Mouse (Mus musculus): ENCODE measurements around the gene Klc1.

DNA sequence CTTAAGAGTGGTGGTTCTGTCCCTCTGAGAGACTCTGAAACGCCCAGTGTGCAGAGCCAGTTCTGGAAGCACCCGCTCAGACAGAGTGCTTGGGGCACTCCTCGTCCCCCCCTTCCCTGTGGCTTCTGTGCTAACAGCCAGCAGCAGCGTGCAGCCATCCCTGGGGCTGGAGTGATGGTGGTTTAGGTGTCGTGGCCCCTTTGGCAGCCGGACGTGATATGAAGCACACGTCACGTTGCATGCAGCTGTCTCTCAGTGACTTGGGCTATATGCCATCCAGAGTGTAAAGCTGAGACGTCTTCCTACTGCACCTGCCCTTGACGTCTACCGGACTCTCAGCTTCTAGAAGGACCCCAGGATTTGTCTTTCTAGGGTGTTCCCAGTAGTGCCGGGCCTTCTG, 39.8 kb downstream of the Klc1 start:
- TF ChIP-seq MAX (IDR thresholded peaks at IDR 0.05): no peak
- TF ChIP-seq CTCF (IDR thresholded peaks at IDR 0.05; ENCODE audit: control insufficient read depth, insufficient read depth, insufficient read length): no peak
- no peak for TF ChIP-seq MYOD1 (IDR thresholded peaks at IDR 0.05; ENCODE audit: control insufficient read depth, insufficient read length, low read depth)
- no peak for TF ChIP-seq USF1 (IDR thresholded peaks at IDR 0.05; ENCODE audit: low read depth)
- TF ChIP-seq CEBPB (IDR thresholded peaks at IDR 0.05; ENCODE audit: low read depth): no peak
- no peak for TF ChIP-seq MYOG (IDR thresholded peaks at IDR 0.05; ENCODE audit: control insufficient read depth, extremely low read depth, insufficient read length)
- TF ChIP-seq FOSL1 (IDR thresholded peaks at IDR 0.05; ENCODE audit: insufficient read depth, low read length, poor library complexity, severe bottlenecking): no peak
